Mouse (Mus musculus): ENCODE measurements around the gene Kirrel. TPM values are rescaled to one million over a fixed set of nuclear protein-coding genes. Genes with fewer than 3 reads are reported as not detected.

The Kirrel gene
- polyA plus RNA-seq, 2 experiments from 2014 or later: not detected

- ATAC-seq: no peak
Observed at GRCm38 (mm10) chr3:87076899-87077298, 97.6 kb downstream of the Kirrel start.

- no peak for ATAC-seq
Observed at GRCm38 (mm10) chr3:87076161-87076560, 98.4 kb downstream of the Kirrel start.

- ATAC-seq: no peak
Observed at GRCm38 (mm10) chr3:87072612-87073515, 101.7 kb downstream of the Kirrel start.

GRCm38 (mm10) chr3:87072191-87072590 is 102.4 kb downstream of the Kirrel start:
- ATAC-seq: no peak

GRCm38 (mm10) chr3:87067396-87067975 is 107.1 kb downstream of the Kirrel start:
- ATAC-seq: no peak

- no peak for ATAC-seq
Observed at GRCm38 (mm10) chr3:87053939-87054338, 120.6 kb downstream of the Kirrel start.

- ATAC-seq: no peak
Observed at GRCm38 (mm10) chr3:87047801-87048200, 126.7 kb downstream of the Kirrel start.

- ATAC-seq: no peak
Observed at GRCm38 (mm10) chr3:87041733-87042132, 132.8 kb downstream of the Kirrel start.

GRCm38 (mm10) chr3:87038500-87038899 is 136.0 kb downstream of the Kirrel start:
- no peak for ATAC-seq

GRCm38 (mm10) chr3:87034061-87034460 is 140.5 kb downstream of the Kirrel start:
- no peak for ATAC-seq

GRCm38 (mm10) chr3:87033357-87033756 is 141.2 kb downstream of the Kirrel start:
- no peak for ATAC-seq

- no peak for ATAC-seq
Observed at GRCm38 (mm10) chr3:87030855-87031254, 143.7 kb downstream of the Kirrel start.

Other genes starting within 250 kb of the Kirrel start
- gene Cd1d1, start 175.3 kb downstream of the Kirrel start, polyA plus RNA-seq (2017; shearing (Covaris generic)): 100 to 1,000 TPM in 1 of 2 experiments, 10 to 100 TPM in 1; 95.4 to 102 TPM
- gene Fcrls, start 89.0 kb upstream of the Kirrel start, polyA plus RNA-seq (2017; shearing (Covaris generic)): not detected
- under 1 TPM; 0.46 to 0.49 TPM for gene Cd5l, start 183.1 kb upstream of the Kirrel start, polyA plus RNA-seq (2017; shearing (Covaris generic))
- 10 to 100 TPM; 23.6 to 38.1 TPM for gene Fcrl1, start 201.6 kb upstream of the Kirrel start, polyA plus RNA-seq (2017; shearing (Covaris generic))

All from activated CD4-positive, CD25-positive, alpha-beta regulatory T cell, adult 4 months (primary cell).